Mouse (Mus musculus): Measurements from ENCODE around the gene Zfp740.

Zfp740 gene

DNA sequence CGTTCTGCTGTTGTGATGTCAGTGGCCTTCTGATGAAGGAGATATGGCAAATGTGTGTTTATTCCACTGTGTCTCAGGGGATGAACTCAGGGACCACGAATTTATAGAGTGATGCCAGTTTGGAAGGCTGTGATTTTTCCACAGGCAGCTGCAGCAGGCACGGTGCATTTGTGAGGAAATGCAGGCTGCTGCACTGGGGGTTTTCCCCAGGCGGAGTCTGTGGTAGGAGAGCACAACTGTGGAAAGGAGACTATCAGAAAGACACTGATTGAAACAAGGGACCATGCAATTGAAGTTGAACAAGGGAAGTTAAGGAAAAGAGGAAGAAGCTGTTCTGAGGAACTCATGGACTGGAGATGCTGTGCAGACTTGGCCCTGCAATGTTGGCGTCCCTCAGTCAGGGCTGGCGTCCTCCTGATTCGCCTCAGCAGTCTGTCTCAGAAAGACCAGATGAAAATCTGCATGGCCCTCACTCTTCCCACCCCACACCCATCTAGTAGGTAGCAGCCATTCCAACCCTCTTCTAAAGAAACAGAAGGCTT lies 10.7 kb upstream of the Zfp740 start:
- DNase-seq (ENCODE audit: low read depth, low spot score), result no peak

DNA sequence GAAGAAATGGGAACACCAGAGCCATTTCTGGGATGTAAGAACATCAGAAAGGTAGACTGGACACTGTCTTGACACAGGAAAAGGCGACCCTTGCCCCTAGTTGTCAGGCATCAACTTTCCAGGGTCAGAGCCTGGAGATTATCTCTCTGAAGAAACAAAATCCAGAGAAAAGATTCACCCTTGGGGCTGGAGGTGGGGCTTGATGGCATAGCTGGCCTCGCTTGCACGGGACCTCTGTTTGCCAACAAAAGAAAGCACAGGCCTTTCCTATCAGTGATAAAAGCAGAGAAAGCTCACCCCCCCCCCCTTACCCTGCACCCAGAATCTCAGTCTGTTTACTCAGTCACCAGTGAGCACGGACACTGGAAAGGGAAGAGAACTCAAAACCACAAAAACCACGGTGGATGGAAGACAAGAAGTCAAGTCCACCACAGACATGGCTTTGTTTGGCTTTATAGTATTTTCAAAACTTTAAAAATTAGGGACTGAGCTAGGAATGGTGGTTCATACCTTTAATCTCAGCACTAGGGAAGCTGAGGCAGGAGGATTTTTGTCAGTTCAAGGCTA lies 10.1 kb upstream of the Zfp740 start:
- no peak for DNase-seq (ENCODE audit: low read depth, low spot score)

DNA sequence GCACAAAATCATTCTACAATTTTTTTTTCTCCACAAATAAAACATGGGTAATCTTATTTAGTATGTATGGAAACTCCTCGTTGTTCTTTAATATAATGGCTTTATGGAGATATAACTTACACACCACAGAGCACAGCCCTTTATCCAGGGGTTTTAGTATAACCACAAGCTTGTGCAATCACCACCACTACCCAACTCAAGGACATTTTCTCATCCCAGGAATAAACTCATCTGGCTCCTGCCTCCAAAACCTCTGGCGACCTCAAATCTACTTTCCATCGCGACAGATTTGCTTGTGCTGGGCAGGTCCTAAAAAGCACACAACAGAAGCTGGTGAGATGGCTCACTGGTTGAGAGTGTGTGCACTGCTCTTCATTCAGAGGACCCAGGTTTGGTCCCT lies 9.4 kb upstream of the Zfp740 start:
- no peak for DNase-seq (ENCODE audit: low read depth, low spot score)

DNA sequence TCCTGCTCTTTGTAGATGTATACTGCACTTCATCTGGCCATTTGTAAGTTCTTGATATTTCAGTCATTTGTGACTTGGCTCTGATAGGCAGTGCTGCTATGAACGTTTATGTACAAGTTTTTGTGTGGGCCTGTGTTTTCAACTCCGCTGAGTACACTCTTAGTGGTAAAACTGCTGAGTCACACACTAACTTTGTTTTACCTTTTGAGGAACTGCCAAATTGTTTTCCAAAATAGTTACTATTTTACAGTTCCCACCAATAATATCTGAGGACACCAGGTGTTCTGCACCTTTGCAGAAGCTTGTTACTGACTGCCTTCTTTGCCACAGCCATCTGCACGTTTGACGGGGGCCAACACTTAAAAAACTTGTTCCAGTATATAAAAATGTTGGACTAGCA lies 8.6 kb upstream of the Zfp740 start:
- DNase-seq (ENCODE audit: low read depth, low spot score), result peak; percentile 57

DNA sequence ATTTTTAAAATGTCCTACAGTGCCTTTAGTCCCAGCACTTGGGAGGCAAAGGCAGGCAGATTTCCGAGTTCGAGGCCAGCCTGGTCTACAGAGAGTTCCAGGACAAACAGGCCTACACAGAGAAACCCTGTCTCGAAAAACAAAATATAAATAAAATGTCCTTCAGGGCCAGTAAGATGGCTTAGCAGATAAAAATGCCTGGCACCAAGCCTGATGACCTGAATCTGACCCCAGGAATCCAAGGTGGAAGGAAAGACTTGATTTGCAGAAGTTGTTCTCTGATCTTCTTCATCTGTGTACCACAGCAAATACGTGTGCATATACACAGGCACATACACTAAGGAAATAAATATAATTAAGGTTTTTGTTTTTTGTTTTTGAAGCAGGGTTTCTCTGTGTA lies 7.7 kb upstream of the Zfp740 start:
- DNase-seq (ENCODE audit: low read depth, low spot score), result no peak

DNA sequence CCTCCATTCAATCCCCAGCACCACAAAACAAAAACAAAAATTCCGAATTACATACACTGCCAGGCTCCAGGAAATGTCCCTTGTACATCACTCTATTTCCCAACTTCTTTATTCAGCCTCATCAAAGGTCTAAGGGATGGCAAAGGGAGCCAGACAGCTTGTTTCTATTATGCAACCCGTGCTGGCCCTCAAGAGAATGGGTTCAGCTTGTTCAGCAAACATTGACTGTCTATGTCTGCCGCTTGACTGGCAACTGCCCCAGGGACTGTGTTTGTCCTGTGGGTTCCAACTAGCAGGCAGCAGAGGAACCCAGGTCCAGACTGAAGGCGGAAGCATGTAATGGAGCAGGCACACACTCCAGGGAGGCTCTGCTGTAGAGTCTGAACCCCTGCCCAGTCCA lies 4.2 kb upstream of the Zfp740 start:
- DNase-seq (ENCODE audit: low read depth, low spot score), result no peak

DNA sequence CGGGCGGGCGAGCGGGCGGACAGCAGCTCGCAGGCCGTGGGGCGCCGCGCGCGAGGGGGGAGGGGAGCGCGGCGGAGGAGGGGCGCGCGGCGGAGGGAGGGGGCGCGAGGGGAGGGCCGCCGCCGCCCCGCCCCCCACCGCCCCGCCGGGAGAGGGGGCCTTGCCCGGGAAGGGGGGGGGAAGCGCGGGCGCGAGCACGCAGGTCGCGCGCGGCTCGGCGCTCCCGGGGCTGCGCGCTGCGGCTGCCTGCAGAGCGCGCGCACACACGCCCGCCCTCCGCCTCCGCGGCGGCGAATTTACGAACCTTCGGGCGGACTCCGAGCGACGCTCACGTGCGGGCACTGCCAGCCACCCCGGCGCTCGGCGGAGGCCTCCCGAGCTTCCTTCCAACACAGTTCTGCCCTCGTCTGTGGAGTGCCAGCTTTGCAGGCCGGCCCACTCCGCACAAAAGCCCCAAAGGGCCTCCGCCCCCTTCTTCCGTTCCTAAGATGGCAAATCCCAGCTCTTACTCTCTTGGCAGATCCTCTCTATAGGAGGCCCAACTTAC lies 859 bp downstream of the Zfp740 start:
- peak; percentile 79 for DNase-seq (ENCODE audit: low read depth, low spot score)

DNA sequence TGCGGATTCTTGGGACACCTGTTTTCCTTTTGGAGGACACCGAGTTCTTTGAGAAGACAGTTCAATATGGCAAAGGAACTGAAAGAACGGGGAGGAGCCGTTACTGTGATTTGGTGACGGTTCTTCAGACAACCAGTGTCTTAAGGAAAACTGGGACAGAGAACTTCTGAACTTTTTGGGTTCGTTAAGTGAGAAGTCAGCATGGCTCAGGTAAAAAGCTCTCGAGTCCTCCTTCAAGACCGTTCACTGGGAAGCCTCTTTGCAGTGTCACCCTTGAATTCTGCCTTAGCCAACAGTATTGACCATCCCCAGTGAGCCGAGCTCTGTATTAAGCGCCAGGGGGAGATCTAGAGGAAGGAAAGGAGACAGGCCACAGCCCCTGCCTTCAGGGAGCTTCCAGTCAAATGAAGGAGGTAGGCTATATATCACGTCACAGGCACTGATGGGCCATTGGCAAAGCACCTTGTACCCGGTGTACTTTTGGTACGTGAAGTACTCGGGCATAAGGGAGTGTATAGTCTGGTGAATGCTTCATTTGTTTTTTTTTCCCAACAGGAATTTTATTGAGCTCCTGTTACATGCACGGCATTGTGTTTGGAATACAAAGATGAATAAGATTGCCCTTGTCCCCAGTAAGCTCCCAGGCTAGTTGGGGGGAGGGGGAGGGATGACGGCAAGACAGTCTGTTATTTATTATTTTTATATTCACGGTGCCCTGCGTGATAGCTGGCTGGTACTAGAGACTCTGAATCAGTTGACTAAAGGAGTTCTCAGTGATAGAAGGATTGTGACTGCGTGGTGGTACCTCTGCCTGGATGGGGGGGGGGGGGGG lies 1.8 kb downstream of the Zfp740 start, which contains the start of gene Csad:
Gene Csad (minus strand): TSS at position 51 of the 832 bp plus-strand sequence.
- peak; percentile 48 for DNase-seq (ENCODE audit: low read depth, low spot score)

DNA sequence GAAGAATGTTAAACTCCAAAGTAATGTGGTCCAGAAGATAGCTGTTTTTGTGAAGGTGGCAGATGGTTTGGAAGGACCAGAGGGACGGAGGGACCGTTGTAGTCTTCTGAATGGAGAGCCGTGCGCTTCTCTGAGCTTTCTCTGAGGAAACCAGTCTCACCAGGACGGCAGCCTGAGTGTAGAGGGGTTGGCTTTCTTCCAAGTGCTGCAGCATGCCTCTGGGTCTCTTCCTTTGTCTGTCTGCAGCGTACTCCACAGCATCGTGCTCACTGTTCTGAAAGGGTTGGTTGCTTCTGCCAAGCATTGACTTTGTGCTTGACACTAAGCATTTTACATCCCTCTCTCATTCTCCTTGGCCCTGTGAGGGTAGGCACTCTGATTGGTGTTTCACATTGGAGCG lies 2.7 kb downstream of the Zfp740 start:
- no peak for DNase-seq (ENCODE audit: low read depth, low spot score)

DNA sequence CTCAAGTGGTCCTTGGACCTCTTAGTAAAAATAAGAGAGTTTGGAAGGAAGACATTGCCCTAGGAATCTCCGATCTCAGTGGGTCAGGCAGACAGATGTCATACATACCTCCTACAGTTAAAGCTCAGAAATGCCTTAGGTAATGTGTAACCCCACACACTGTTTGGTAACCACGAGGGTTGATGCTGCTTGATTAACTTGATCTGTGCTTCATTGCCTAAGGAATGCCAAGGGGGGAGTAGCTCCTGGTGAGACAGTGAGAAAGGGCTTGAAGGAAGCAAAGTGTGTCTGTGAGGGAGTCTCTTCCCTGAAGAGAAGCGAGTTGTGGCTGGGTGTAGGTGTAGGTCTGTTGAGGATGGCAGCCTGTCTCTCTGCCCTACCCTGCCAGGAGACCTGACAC lies 4.3 kb downstream of the Zfp740 start:
- no peak for DNase-seq (ENCODE audit: low read depth, low spot score)

DNA sequence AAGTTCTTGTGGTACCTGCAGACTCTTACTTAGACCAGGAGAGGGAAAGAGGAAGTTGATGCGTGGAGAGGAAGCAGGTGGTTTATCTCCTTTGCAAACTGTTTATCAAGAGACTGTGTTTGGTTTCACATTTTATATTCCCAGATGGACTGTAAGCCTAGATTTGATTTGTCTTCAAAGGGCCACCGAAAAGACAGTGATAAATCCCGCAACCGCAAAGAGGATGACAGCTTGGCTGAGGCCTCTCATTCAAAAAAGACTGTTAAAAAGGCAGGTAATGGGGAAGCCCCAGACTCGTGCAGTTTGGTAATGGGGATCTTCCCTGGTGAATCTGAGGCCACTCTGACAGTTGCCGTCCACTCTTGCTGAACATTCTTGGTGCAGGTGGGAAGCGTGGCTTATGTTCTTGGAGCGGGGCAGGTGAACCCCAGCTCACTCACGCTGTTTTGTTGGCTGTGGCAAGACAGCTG lies 5.1 kb downstream of the Zfp740 start:
- peak; percentile 83 for DNase-seq (ENCODE audit: low read depth, low spot score)

DNA sequence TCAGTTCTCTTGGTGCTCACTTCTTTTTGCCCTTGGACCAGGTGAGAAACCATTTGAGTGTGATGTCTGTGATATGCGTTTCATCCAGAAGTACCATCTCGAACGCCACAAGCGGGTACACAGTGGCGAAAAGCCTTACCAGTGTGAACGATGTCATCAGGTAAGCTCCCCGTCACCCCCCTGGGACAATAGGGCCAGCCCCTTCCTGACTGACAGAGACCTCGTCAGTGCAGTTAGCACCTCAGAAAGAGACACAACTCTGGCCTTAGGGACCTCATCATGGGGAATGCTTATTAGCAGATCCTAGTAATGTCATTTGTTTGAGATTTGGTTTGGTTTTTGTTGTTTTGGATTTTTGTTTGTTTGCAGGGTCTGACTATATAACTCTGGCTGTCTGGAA lies 6.1 kb downstream of the Zfp740 start:
- DNase-seq (ENCODE audit: low read depth, low spot score), result no peak

DNA sequence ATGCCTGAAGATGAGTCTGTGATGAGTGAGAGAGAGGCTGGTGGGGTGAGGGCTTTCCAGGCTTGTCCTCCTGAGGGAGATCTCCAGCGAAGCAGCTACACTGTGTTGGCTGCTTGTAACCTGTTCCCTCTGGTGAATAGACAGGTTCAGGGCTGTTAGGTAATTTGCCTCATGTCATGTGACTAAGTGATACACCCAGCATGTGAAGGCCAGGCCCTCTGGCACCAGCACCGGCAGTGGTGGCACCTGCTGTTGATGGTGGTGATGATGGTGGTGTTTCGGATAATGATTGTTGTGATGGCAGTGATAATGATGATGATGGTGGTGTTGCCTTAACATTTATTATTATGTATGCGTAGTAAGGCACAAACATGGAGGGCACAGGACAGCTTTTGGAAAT lies 7.8 kb downstream of the Zfp740 start:
- DNase-seq (ENCODE audit: low read depth, low spot score), result no peak

DNA sequence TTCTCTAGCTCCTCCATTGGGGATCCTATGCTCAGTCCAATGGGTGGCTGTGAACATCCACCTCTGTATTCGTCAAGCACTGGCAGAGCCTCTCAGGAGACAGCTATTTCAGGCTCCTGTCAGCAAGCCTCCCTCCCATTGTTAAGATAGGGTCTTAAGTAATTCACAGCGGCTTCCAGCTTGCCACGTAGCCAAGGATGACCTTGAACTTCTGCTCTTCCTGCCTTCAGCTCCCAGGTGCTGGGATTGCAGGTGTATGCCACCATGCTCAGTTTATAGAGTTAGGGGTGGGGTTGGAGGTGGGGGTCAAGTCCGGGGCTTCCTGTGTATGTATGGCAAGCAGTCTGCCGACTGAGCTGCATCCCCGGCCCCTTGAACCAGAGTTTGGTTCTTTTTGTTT lies 8.8 kb downstream of the Zfp740 start:
- DNase-seq (ENCODE audit: low read depth, low spot score), result no peak

DNA sequence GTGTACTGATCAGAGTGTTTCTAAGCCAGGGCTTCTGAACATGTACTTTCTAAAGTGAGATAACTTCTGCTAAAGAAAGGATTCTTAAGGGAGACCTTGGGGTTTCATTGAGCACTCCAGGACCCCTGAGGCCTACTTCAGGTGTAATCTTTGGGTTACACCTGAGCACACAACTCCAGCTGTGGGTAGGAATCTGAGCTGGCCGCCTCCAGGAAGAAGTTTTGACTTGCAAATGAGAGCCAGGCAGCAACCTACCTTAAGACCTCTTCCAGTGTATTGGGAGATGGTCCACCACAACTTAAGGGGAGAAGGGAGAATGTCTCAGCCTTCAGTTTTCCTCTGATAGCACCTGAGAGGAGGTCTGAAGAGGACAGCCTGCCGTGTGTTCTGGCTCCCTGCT lies 11.1 kb downstream of the Zfp740 start:
- DNase-seq (ENCODE audit: low read depth, low spot score), result no peak

DNA sequence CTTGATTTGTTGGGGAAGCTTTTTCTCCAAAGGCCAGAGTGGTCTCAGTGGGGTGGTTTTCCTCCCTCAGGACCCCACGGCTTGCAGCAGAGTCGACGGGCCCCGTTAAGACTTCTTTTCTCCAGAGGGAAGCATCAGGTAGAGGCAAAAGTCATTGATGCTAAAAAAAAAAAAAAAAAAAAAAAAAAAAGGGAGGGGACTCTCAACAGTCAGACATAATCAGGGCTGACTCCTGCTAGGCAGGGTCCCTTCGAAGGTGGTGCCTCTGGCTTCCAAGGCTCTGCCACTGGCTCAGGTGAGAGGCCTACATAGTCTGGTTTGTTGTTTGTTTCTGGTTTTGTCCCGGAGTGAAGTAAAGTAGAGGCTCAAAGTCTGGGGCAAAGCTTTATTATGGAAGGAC lies 12.6 kb downstream of the Zfp740 start:
- no peak for DNase-seq (ENCODE audit: low read depth, low spot score)

DNA sequence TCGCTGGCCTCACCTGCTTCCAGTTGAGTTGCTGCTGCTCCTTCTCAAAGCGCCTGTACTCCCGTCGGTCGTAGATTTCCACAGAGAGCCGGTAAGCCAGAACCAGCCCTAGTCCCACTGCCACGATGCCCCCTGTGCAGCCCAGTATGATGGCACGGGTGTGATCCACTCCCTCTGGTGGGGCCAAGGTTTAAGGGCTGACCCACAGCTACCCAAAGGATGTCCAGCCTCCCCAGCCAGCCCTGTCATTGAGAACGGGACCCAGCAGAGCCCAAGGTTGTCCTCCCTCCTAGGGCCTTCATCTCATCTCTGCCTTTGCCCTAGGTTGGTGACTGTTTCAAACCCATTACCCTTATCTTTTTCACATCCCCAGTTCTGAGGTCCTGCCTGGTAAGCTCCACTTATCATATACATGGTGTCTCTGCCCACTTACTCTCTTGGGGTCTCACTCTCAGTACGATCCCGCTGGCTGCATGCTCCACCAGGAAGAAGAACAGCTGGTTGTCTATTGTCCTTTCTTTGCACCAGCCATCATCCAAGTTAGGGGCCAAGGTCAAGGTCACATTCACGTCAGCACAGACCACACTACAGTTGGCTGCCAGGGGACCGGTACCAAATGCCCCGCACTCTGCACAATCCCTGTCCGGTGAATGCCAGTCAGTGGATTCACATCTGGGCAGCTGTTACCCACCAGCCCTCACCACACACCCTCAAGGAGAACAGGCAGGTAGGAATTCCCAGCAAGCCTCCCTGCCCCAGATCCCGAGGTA lies 13.6 kb downstream of the Zfp740 start:
- no peak for DNase-seq (ENCODE audit: low read depth, low spot score)

DNA sequence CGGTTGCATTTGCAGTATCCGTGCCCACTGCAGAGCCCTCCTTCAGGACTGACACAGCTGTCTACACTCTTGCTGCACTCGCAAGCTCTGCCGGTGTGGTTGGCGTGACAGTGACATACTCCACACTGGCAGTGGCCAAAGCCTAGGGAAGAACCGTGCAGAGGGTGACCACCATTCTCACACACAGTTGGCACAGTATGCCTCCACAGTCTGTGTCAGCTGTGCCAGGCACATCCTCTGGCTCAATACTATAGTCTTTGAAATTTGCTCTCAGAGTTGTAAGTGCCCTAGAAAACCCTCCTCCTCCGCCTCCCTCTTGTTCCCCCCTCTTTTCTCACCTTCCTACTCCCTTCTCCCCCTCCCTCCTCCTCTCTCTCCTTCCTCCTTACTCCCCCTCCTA lies 14.3 kb downstream of the Zfp740 start:
- DNase-seq (ENCODE audit: low read depth, low spot score), result no peak

DNA sequence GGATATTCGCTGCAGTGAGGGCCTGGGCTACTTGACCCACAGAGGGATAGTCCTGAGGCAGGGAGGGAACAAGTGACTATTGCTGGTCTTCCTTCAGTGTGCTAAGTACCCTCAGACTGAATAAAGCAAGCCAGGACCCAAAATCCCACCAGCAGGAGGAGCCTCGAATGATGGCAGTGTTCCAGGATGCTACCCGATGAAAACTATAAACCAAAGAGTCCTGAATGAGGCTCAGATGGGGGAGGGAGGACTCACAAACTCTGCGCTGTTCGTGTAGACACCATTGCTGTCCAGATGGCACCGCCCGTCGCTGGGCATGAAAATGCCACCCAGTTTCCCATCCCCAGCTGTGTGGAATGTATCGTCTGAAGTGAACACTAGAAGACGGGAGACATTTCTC lies 19.3 kb downstream of the Zfp740 start:
- DNase-seq (ENCODE audit: low read depth, low spot score), result no peak

DNA sequence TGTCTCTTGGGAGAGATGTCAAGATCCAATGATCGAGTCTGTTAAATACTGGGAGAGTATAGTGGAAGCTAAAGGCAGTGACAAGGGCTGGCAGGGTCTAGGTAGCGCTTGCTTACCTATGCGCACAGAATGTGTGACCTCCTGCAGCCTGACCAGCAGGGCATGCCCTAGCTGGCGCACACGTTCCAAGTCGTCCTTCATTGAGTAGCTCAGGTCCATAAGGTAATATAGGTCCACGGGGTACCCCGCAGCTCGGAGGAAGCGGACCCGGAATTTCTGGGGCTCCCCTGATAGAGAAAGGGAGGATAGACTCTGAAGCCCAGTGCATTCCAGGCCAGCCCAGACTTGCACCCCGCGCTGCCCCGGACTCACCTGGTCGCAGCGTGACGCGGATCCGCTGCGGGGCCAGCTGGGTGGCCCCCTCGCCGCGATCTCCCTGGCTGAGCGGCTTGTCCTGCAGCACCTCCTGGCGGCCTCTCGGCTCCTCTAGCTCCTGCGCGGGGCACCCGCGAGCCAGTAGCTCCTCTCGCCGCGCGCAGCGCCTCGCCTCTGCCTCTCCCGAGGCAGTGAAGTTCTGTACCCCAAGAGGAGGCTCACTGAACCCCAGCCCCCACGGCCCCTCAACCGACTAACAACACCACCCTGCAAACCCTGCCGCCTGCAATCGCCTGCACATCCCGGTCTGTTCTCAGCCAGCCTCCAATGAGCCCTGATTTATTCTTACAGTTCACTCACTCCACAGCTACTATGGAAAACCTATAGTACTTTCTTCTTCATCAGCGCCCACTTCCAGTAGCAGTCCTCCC lies 21.3 kb downstream of the Zfp740 start:
- peak; percentile 93 for DNase-seq (ENCODE audit: low read depth, low spot score)

DNA sequence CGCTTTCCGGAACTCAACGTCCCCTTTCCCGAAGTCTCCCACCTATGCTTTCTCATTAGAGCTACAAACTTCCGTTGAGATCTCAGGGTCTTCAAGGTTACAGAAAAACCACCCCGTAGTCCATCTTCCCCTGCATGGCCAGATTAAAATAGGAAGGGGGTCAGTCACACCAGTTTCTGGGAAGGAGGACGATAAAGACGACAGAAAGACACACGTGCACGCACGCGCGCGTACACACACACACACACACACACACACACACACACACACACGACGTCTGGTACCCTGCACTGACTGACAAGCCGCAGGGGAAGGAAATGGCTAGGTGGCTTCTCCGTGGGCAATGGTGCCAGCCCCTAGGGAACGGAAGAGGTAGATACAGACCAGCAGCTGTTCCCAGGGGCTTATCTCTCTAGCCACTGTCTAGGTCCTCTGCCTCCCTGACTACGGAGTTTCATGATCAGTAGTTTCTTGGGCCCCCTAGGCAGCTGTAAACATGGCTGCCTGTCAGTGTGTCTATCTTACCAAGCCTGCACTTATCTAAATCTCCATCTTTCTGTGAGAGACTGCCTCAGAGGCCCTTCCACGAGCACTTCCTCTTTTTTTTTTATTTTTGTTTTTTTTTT lies 22.1 kb downstream of the Zfp740 start:
- DNase-seq (ENCODE audit: low read depth, low spot score), result peak; percentile 87

Data from A20 (cell line).